Mouse (Mus musculus) layer of hippocampus, postnatal 14 days (tissue): Measurements from ENCODE around the gene Mag. TPM values are rescaled to one million over a fixed set of nuclear protein-coding genes. Genes with fewer than 3 reads are reported as not detected.

Source experiments
- DNase-seq, 2 experiments: peaks; one replicate each; pipeline ENCODE4 v3.0.0; 2021 to 2022; ENCODE audit warnings: low spot score in 2 of 2, mixed read lengths in 1 of 2
- total RNA-seq, 2 experiments: library from RNA; stranded (reverse); gene quantifications; 2 replicates each; pipeline ENCODE4 v1.2.3; 2021

Mag gene
- total RNA-seq, 2 experiments from 2014 or later: 306 to 317 TPM

DNA sequence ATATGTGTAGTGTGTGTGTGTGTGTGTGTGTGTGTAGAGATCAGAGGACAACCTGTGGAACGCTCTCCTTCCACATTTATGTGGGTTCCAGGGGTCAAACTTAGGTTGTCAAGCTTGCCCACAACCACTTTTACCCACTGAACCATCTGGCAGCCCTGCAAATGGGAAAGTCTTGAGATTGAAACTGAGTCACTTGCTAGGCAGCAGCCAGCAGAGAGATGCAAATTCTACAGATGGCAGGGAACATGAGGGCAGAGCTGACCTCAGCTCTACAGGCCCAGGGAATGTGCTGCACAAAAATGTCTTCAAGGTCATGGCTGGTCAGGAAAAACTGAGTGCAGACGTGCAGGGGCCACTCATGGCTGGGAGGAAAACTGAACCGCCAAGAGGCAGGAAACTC is 33.3 kb downstream of the Mag start:
- DNase-seq: no peak

DNA sequence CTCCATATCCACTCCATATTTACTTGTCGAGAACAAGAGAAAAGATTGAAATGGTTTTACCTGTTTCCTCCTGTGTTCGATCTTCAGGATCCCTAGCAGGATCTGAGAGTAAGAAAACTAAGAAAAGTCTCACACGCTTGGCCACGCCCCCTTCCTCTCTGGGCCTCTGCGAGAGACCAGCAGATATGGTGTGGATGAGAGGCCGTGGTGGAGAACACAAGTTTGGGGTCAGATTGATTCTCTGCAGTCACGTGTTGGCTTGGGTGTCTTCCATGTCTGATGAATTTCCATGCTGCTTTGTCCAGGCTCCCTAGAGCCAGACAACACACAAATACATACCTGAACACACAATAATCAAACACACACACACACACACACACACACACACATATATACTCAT is 34.5 kb downstream of the Mag start, which contains the start of gene Cd22:
TSS of gene Cd22 (minus strand) at position 167 of the 400 bp plus-strand sequence.
- DNase-seq: no peak

DNA sequence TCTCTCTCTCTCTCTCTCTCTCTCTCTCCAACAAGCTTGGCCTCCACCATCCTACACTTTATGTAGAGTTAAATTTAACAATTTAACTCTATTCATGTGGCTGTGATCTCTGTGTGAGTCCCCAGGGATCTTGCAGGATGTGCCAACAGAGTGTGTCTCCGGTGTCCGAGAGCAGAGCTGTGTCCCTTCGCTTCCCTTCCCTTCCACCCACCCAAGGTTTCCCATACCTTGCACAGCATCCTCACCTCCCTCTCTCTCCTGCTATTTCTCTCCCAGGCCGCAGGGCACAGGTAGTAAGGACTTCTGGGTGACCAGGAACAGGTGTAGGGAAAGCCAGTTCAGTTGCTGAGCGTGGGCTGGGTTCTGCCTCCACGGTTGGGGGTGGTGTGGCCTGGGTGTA is 35.7 kb downstream of the Mag start:
- DNase-seq: no peak

DNA sequence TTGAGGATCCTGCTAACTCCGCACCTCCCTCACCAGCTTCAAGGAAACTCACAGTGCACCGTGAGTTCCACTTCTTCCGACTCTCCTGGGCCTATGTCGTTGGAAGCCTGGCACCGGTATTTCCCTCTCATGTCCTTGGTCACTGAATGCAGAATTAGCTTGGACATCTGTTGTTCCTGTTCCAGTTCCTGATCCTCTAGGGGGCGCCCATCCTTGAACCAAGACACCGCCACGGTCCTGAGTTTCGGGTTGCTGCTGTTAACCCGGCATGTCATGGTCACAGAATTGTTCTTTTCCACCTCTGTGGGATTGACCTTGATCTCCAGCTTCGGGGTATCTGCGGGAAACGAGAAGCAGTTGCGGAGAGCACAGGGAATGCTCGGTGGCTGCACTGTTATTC is 41.6 kb downstream of the Mag start:
- peak; percentile 58 to 65 for DNase-seq

DNA sequence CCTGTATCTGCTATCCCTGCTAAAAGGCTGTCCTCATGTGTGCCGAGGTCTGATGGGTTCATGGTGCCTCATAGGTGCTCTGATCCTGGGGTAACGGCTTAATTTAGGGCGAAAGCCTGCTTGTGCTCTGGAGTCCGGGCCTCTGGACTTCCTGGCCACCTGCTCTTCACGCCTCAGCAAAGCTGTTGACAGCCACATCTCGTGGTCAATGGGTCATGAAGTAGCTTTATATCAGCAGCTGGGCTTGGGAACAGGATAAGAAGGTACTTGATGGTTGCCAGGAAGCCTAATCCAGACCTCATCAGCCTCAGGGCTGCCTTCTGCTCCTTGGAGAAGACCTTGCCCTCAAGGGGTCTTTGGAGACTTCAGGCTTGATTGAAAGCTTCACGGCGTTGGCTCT is 51.3 kb downstream of the Mag start:
- no peak for DNase-seq

DNA sequence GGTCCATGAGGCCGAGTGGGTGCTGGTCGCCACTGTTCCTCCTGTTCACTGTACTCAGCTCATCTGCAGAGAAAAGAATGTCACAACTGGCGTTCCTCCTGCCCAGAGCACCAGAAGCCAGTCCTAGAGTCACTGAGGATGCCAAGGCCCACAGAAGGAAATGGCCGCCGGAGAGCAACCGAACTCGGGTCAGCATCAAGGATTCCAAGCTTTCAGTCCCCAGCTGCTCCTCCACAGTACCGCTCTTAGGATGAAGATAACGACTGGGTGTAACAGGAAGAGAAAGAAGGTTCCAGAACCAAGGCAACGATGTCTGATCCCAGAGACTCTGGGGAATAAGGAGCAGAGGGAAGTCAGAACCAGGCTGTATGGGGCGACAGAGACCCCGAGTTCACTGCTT is 53.2 kb downstream of the Mag start, which contains the start of gene Ffar1:
TSS of gene Ffar1 (minus strand) at position 101 of the 400 bp plus-strand sequence.
- DNase-seq: no peak

DNA sequence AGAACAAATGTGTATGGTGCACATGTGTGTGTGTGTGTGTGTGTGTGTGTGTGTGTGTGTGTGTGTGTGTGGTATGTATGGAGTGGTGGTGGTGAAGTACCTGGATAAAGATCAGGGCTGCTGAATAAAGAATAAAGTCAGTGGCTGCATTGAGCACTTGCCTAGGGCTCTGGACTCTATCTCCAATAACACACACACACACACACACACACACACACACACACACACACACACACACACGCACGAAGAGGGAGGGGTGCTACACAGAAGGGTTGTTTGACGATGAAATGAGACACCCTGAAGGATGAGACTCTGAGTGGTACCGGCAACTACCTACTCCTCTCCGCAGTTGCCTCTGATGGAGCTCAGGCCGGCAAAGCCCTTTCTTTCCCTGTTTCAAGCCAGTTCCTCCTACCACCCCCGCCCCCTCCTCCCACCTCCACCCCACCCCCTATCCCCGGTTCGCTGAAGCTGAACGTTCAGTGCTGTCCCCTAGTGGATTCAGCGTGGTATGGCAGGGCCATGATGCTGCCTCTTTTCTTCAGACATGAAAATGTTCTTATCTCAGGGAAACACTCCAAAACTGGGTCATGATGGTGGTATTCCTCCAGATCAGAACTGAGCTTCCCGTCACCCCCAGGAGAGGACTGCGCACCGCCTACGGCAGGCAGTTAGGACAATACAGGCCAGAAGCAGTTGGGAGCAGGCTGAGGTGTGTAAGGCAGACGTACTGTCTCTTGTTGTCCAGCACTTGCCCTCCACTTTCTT is 54.9 kb downstream of the Mag start:
- DNase-seq: peak; percentile 57 to 65

DNA sequence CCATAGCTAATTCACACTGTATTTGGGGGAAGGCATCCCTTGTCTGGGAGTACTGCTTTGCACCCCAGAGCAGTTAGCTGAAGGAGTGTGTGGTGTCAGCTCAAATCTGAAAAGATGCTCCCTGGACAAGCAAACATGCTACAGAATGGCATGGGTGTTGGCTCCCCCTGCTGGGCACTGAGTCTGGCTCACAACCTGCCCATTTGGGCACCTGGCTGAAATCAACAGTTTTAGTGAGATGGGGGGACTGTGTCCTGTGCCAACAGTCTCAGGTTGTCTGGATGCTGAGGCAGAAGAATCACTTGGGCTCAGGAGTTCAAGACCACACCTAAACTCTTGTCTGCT is 55.4 kb downstream of the Mag start:
- DNase-seq: peak; percentile 70 to 77

DNA sequence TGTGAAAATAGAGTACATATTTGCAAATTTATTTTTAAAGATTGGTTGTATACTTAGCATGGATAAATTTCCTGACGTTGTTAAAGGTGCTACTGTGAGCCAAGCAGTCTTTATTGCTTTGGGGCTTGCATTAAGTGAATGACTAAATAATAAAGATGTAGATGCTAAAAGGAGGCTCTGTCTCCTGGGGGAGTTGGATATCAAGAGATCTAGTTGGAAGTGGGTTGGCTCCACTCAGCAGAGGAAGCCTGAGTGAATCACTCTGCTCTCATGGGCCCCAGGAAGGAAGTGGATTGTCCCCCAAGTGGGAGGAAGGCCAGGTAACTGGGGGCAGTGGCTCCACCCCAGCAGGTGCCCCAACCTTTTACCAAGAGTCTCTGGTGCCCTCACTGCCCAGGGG is 56.9 kb downstream of the Mag start:
- DNase-seq: no peak

DNA sequence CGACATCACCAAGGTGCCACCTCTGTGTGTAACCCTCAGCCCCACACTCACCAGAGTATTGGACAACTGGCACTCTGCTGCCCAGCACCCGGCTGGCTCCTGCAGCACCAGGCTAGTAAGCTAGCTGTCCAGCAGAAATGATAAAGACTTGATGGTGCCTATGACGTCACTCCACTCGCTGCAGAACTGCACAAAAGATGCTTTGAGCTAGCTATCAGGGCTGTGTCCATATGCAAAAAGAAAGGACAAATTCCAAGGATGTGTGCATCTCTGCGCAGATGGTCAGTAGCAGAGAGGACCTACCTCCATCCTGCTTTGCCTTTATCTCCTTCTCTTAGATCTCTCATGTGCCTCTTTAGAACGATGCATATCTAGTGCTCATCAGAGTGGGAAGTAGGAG is 58.6 kb downstream of the Mag start, which contains the start of gene Ffar3:
TSS of gene Ffar3 (minus strand) at position 101 of the 400 bp plus-strand sequence.
- DNase-seq: no peak

DNA sequence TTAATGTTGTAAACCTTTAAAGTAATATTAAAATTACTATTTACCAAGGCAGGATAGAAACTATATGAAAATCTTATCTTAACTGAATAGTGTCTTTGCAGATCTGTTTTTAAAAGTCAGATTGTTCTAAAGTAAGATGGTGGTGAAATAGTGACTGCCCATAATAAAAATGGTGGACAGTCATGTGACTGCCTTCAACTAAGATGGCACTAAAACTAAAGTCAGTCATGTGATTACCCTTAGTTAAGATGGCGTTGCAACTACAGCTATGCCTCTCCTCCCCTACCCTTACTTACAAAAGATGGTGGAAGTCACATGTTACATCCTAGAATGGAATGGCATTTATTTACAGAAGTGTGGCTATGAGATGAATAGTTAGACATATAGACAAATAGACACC is 63.3 kb downstream of the Mag start:
- DNase-seq: no peak

Other genes starting within 250 kb of the Mag start
- 1 to 10 TPM; 4.5 to 5.0 TPM for gene Haus5, start 249.9 kb downstream of the Mag start, total RNA-seq
- not detected for gene Pmis2, start 243.3 kb downstream of the Mag start, total RNA-seq
- gene 2200002J24Rik, start 215.9 kb downstream of the Mag start, total RNA-seq: not detected
- 1 to 10 TPM in 1 of 2 experiments, under 1 TPM in 1; 0.79 to 1.4 TPM for gene Atp4a, start 202.7 kb downstream of the Mag start, total RNA-seq
- 100 to 1,000 TPM; 127 to 143 TPM for gene Tmem147, start 185.3 kb downstream of the Mag start, total RNA-seq
- not detected for gene Gapdhs, start 171.2 kb downstream of the Mag start, total RNA-seq
- 10 to 100 TPM in 1 of 2 experiments, 1 to 10 TPM in 1; 6.8 to 10.7 TPM for gene Sbsn, start 163.4 kb downstream of the Mag start, total RNA-seq
- gene Dmkn, start 151.1 kb downstream of the Mag start, total RNA-seq: 1 to 10 TPM; 1.3 to 2.2 TPM
- gene Krtdap, start 127.0 kb downstream of the Mag start, total RNA-seq: not detected
- not detected for gene Ffar2, start 91.1 kb downstream of the Mag start, total RNA-seq
- under 1 TPM; 0.24 to 0.32 TPM for gene Ffar3, start 58.7 kb downstream of the Mag start, total RNA-seq
- not detected for gene Ffar1, start 53.3 kb downstream of the Mag start, total RNA-seq
- gene Cd22, start 34.5 kb downstream of the Mag start, total RNA-seq: not detected
- not detected for gene Hamp2, start 9.8 kb upstream of the Mag start, total RNA-seq
- not detected for gene Hamp, start 29.2 kb upstream of the Mag start, total RNA-seq
- 100 to 1,000 TPM; 122 to 124 TPM for gene Usf2, start 41.9 kb upstream of the Mag start, total RNA-seq
- gene Lsr, start 58.6 kb upstream of the Mag start, total RNA-seq: 10 to 100 TPM in 1 of 2 experiments, 1 to 10 TPM in 1; 9.0 to 11.4 TPM
- gene Fam187b, start 58.9 kb upstream of the Mag start, total RNA-seq: under 1 TPM; 0.25 to 0.43 TPM
- gene Fxyd5, start 127.6 kb upstream of the Mag start, total RNA-seq: 10 to 100 TPM; 32.1 to 32.4 TPM
- 100 to 1,000 TPM; 333 to 341 TPM for gene Fxyd7, start 136.6 kb upstream of the Mag start, total RNA-seq
- 100 to 1,000 TPM in 1 of 2 experiments, 10 to 100 TPM in 1; 62.6 to 118 TPM for gene Fxyd1, start 142.3 kb upstream of the Mag start, total RNA-seq
- gene Lgi4, start 144.5 kb upstream of the Mag start, total RNA-seq: 10 to 100 TPM; 21.8 to 23.3 TPM
- gene Fxyd3, start 161.8 kb upstream of the Mag start, total RNA-seq: under 1 TPM; 0.55 to 0.72 TPM
- 1 to 10 TPM; 2.8 to 3.1 TPM for gene Hpn, start 200.4 kb upstream of the Mag start, total RNA-seq
- 100 to 1,000 TPM; 430 to 445 TPM for gene Scn1b, start 212.1 kb upstream of the Mag start, total RNA-seq
- gene Gramd1a, start 241.0 kb upstream of the Mag start, total RNA-seq: 100 to 1,000 TPM; 123 to 134 TPM